Mouse (Mus musculus): ENCODE results near the gene Zfp341. TPM values are rescaled to one million over a fixed set of nuclear protein-coding genes. Genes with fewer than 3 reads are reported as not detected.

The Zfp341 gene
- total RNA-seq, 2 experiments from 2014 or later, result 13.3 to 14.2 TPM

- DNase-seq (ENCODE audit: low spot score in 2 of 2), result no peak
- intact Hi-C loops (cut with DNase I), result no loop called here
These were observed 8.6 kb downstream of the Zfp341 start for GRCm38 (mm10) chr2:154621684-154622083.

- no peak for DNase-seq (ENCODE audit: low spot score in 2 of 2)
- intact Hi-C loops (cut with DNase I), result no loop called here
These were observed 11.0 kb downstream of the Zfp341 start for GRCm38 (mm10) chr2:154624137-154624536.

GRCm38 (mm10) chr2:154630531-154630930 lies 17.4 kb downstream of the Zfp341 start:
- intact Hi-C loops (cut with DNase I), result no loop called here
- DNase-seq (ENCODE audit: low spot score in 2 of 2), result peak; percentile 20 to 40

GRCm38 (mm10) chr2:154632203-154632780 lies 19.2 kb downstream of the Zfp341 start:
- intact Hi-C loops (cut with DNase I), result no loop called here
- no peak for DNase-seq (ENCODE audit: low spot score in 2 of 2)

DNA sequence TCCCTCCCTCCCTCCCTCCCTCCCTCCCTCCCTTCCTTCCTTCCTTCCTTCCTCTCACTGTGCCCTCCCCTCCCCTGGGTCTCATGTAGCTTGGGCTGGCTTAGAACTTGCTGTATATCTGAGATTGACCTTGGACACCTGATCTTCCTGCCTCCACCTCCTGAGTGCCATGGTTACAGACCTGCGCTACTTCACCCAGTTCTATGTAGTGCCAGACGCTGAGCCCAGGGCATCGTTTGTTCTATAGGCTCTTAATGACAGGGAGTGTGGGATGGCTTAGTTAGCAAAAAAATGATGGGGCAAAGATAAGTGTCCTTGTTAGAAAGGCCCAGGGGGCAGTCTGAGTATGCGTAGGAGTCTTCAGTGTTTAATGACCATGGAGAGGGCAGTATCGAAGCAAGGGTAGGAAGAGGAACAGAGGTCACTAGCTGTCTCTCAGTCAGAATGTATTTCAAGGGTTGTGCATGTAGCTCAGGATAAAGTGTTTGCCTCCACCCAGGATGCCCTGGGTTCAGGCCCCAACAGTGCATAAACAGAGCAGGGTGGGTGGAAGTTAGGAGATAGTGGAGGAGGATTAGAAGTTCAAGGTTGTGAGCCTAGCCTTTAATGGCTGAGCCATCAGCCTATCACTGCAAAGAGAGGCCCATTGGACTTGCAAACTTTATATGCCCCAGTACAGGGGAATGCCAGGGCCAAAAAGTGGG lies 20.1 kb downstream of the Zfp341 start:
- intact Hi-C loops (cut with DNase I), result no loop called here
- no peak for DNase-seq (ENCODE audit: low spot score in 2 of 2)

GRCm38 (mm10) chr2:154633876-154634644 lies 21.0 kb downstream of the Zfp341 start:
- no peak for DNase-seq (ENCODE audit: low spot score in 2 of 2)
- intact Hi-C loops (cut with DNase I), result no loop called here

DNA sequence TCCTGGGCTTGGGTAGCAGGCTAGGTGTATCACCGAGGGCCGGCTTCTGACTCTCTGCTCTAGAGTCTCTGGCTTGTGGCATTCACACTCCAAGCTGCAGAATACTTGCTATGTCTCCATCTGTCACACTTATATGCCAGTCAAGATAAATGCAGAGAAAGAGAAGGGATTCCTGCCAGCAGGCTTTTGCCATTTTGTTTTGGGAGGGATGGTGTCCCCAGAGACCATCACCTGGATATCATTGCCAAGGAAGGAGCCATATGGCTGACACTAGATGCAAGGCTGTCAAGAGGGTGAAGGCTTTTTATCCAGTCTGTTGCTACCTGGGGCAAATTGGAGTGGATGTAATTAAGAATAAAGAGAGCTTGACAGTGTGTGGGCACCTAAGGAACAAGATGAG lies 22.7 kb downstream of the Zfp341 start:
- DNase-seq (ENCODE audit: low spot score in 2 of 2), result no peak
- intact Hi-C loops (cut with DNase I), result no loop called here

DNA sequence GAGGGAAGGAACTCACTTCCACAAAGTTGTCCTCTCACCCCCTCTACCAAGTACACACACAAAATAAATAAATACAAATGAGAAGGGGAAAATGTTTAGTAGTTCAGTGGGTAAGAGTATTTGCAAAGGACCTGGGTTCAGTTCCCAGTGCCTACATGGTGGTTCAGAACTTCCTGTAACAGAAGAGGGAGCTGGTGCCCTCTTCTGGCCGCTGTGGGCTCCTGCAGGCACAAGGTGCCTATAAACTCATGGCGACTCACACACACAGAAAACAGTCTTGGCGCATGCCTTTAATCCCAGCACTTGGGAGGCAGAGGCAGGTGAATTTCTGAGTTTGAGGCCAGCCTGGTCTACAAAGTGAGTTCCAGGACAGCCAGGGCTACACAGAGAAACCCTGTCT lies 25.4 kb downstream of the Zfp341 start:
- intact Hi-C loops (cut with DNase I), result no loop called here
- DNase-seq (ENCODE audit: low spot score in 2 of 2), result no peak

DNA sequence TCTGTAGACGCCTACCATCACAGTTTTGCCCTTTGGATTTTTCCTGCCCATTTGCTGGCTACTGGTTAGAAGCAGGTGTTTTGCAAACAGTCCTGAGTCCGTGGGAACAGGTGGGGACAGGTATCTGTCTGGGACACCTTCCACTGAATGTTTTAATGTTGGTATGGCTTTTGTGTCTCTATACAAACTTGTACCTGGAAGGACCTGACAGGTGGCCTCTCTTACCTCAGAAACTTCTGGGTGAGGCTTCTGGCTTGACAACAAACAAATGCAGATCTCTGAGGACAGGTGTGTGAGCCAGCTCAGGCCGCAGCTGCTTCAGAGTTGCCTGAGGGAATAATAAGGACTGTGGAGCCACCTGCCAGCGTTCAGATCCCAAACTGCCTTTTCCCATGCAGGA lies 26.0 kb downstream of the Zfp341 start:
- DNase-seq (ENCODE audit: low spot score in 2 of 2), result no peak
- intact Hi-C loops (cut with DNase I), result no loop called here

GRCm38 (mm10) chr2:154641176-154641575 lies 28.1 kb downstream of the Zfp341 start:
- intact Hi-C loops (cut with DNase I), result no loop called here

DNA sequence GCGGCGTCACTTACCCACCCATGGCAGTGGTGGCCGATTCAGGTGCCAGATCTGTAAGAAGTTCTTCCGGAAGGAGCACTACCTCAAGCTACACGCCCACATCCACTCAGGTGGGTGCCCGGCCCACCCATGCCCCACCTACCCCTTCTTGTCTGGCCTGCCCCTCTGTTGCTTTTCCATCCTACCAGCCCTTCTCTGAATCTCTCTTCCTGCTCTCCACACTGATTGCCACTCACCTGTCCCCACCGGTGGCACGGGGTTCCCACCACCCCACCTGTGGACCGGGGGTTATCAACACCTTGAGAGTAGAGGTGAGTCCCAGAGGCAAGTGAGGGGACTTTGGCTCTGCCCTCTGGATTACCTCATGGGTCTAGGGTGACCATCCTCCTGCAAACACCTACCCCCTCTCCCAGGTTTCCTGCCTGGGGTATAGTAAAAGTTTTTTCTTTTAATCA lies 28.9 kb downstream of the Zfp341 start:
- DNase-seq (ENCODE audit: low spot score in 2 of 2), result no peak
- intact Hi-C loops (cut with DNase I), result no loop called here

More at GRCm38 (mm10) chr2:154641176-154641575, 28.1 kb downstream of the Zfp341 start:
- DNase-seq (ENCODE audit: low spot score in 2 of 2), result no peak

DNA sequence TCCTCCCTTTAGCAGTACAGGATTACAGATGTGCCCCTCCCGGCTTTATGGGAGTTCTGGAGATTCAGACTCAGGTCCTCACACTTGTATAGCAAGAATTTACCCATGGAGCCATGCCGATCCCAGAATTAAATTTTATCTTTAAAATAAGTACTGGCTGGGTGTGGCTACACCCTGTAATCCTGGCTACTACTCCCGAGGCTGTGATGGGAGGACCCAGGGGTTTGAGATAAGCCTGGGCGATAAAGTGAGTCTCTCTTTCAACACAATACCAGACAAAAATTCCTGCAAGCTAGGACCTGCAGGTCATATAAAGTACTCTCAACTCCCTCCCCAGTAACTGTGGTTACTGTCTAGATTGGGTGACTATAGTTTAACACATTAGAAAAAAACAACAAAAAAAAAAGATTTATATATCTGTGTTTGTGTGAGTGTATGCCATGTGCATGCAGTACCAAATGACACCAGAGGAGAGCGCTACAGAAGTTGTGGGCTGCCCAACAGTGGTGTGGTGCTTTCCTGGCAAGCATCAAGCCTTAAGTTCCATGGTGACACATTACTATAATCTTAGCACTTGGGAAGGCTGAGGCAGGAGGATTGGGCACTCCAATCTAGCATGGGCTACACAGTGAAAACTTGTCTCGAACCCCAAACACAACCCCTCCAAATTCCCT lies 29.8 kb downstream of the Zfp341 start:
- intact Hi-C loops (cut with DNase I), result no loop called here
- DNase-seq (ENCODE audit: low spot score in 2 of 2), result no peak

- intact Hi-C loops (cut with DNase I), result loop anchor here (5.0 kb wide), 1 partner anchor 296 kb away; no protein-coding TSS in a partner anchor
- DNase-seq (ENCODE audit: low spot score in 2 of 2), result peak in 1 of 2 experiments; percentile 40
These were observed 33.5 kb downstream of the Zfp341 start for GRCm38 (mm10) chr2:154646634-154647033.

DNA sequence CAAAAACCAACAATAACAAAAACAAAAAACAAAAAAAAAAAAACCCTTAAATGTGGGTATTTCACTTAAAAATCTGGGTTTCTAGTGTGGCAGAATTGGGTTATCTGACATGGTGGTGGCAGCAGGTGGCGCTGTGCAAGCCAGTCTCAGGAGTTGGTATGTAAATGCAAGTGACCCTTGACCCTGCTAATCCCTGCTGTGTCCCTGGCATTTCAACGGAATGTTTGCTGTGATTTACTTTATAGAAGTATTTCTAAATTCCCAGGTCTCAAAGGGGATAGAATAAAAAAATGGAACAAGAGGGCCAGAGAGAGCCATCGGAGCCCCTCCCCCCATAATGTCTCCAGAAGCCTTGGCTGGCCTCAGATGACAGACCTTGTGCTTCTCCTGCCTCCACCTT lies 35.0 kb downstream of the Zfp341 start:
- DNase-seq (ENCODE audit: low spot score in 2 of 2), result no peak
- intact Hi-C loops (cut with DNase I), result loop anchor here (5.0 kb wide), 1 partner anchor 294 kb away; no protein-coding TSS in a partner anchor

DNA sequence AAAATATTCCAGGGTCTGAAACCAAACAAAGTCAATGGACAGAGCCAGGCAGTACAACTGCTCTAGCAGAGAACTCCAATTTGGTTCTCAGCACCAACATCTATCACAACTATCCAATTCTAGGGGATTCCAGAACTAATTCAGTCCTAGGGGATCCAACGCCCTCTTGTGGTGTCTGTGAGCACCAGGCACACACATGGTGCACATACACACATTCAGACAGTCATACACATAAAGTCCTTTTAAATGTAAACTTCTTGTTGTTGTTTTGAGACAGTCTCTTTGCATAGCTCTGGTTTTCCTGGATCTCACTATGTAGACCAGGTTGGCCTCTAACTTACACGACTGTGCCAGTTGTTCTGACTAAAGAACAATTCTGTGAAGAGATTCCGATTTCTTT lies 37.3 kb downstream of the Zfp341 start:
- no peak for DNase-seq (ENCODE audit: low spot score in 2 of 2)
- intact Hi-C loops (cut with DNase I), result no loop called here

DNA sequence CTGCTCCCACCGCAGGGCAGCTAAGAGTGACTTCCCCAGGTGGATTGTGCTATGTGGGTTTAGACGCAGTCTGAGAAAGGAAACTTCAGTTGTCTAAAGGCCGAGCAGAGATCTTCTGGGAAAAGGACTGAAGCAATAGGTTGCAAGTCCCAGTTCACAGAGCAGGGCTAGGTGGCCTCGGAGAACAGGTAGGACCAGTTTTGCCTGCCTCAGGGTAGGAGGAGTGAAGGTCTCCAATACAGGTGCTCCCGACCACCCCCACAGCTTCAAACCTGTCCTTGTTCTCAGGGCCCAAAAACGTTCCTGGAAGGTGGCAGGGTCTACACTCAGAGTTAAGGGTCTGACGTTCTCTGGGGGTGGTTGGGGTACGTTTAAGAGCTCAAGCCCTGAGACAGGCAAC lies 38.3 kb downstream of the Zfp341 start, which contains the start of gene Chmp4b:
Gene Chmp4b (plus strand): TSS at position 343 of the 400 bp plus-strand sequence.
- DNase-seq (ENCODE audit: low spot score in 2 of 2), result no peak
- intact Hi-C loops (cut with DNase I), result no loop called here

GRCm38 (mm10) chr2:154654976-154655375 lies 41.9 kb downstream of the Zfp341 start:
- intact Hi-C loops (cut with DNase I), result no loop called here
- no peak for DNase-seq (ENCODE audit: low spot score in 2 of 2)

DNA sequence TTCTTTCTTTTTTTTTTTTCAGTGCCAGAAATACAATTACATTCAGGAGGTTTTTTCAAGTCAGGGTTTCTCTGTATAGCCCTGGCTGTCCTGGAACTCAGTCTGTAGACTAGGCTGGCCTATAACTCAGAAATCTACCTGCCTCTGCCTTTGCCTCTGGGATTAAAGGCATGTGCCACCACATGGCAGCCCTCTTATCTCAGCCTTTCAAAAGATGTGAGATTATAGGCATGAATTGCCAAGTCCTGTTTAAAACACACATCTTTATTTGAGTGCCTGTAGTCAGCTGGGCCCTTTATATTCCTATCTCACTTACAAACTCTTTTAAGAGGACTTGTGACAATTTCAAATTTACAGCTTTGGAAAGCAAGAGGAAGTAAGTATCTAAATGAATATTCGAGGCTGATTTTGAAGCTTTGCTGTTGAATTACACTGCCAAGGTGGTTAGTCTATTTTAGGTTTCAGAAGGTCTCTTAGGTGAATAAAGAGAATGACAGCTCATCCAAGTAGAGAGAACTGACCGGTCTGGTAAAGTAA lies 42.8 kb downstream of the Zfp341 start:
- intact Hi-C loops (cut with DNase I), result no loop called here
- DNase-seq (ENCODE audit: low spot score in 2 of 2), result no peak

- intact Hi-C loops (cut with DNase I), result no loop called here
- DNase-seq (ENCODE audit: low spot score in 2 of 2), result peak; percentile 98 to 99
These were observed 43.8 kb downstream of the Zfp341 start for GRCm38 (mm10) chr2:154656710-154657485.
